Mouse (Mus musculus) bone marrow, adult 2 months (tissue): Measurements from ENCODE around the gene Aldh9a1.

Source experiments
- CTCF ChIP-seq: fragments of 200-500 bp; IDR thresholded peaks from 2 replicates; pipeline ENCODE4 v1.5.1; 2011; ENCODE audit warnings: low read length, control low read depth; ENCODE audit not compliant: control insufficient read depth, insufficient read depth
- POLR2A ChIP-seq: fragments of 200-500 bp; IDR thresholded peaks from 2 replicates; pipeline ENCODE4 v1.6.1; 2011; ENCODE audit warnings: low read depth, mild to moderate bottlenecking, control low read depth, low read length, borderline replicate concordance; ENCODE audit not compliant: control insufficient read depth

- TF ChIP-seq POLR2A (no peak), CTCF (no peak)
Observed at GRCm38 (mm10) chr1:167357387-167357786, 7.6 kb downstream of the Aldh9a1 start.
